Mouse (Mus musculus): Measurements from ENCODE around the gene Brat1. TPM values are rescaled to one million over a fixed set of nuclear protein-coding genes. Genes with fewer than 3 reads are reported as not detected.

Gene Brat1
- polyA plus RNA-seq, 1 experiment from 2014 or later = 20.5 TPM

- Histone ChIP-seq H3K9ac (no peak overlapping the region), H3K9me3 (no peaks in the 10 kb centered on the region), H3K36me3 (replicated peaks) (peaks cover 66% of the 10 kb centered on the region), H3K4me2 (no peak overlapping the region), H3K27me3 (no peaks in the 10 kb centered on the region), H3K4me3 (replicated peaks) (no peak overlapping the region), H3K27ac (no peak overlapping the region), H3K4me1 (no peaks in the 10 kb centered on the region)
- no peak for ATAC-seq (ENCODE audit: low FRiP score)
- WGBS = 83% methylated on average over 11 of the region's 11 CpGs
These were observed 29.2 kb upstream of the Brat1 start for GRCm38 (mm10) chr5:140675640-140676039.

- peaks cover 62% of the 10 kb centered on the region for H3K36me3 ChIP-seq (replicated peaks)
- no peak overlapping the region for H3K9ac ChIP-seq
- H3K27me3 ChIP-seq = no peaks in the 10 kb centered on the region
- H3K9me3 ChIP-seq = no peaks in the 10 kb centered on the region
- no peak overlapping the region for H3K4me3 ChIP-seq (replicated peaks)
- WGBS = 91% methylated on average over 6 of the region's 6 CpGs
- no peak overlapping the region for H3K27ac ChIP-seq
- H3K4me1 ChIP-seq = no peaks in the 10 kb centered on the region
- ATAC-seq (ENCODE audit: low FRiP score) = no peak
- H3K4me2 ChIP-seq = no peak overlapping the region
These were observed 27.7 kb upstream of the Brat1 start for GRCm38 (mm10) chr5:140677137-140677536.

DNA sequence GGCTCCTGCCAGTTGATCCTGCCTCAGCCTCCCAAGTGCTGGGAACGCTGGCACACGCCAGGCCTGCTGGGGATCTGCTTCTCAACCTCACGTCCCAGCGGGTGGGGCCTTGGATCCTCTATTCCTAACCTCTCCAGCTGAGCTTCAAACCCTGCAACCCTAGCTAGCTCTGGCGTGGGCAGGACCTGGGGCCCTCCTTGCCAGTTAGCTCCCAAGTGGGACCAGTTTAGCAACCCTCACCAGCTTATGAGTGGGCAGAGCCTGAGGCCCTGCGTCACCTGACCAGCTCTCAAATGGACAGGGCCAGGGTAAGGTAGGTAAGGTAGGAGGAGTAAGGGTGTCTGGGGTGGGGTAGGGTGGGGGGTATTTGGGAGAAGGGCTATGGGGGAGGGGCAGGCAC lies 24.8 kb upstream of the Brat1 start:
- WGBS = 90% methylated on average over 6 of the region's 6 CpGs
- Histone ChIP-seq H3K36me3 (replicated peaks) (peaks cover 53% of the 10 kb centered on the region), H3K4me3 (replicated peaks) (no peak overlapping the region), H3K9ac (no peak overlapping the region), H3K9me3 (no peaks in the 10 kb centered on the region), H3K4me2 (no peak overlapping the region), H3K4me1 (no peaks in the 10 kb centered on the region), H3K27me3 (no peaks in the 10 kb centered on the region), H3K27ac (no peak overlapping the region)
- no peak for ATAC-seq (ENCODE audit: low FRiP score)

GRCm38 (mm10) chr5:140680950-140681349 lies 23.9 kb upstream of the Brat1 start:
- Histone ChIP-seq H3K4me1 (no peaks in the 10 kb centered on the region), H3K4me3 (replicated peaks) (no peak overlapping the region), H3K4me2 (no peak overlapping the region), H3K36me3 (replicated peaks) (peaks cover 56% of the 10 kb centered on the region), H3K9ac (no peak overlapping the region), H3K27ac (no peak overlapping the region), H3K9me3 (no peaks in the 10 kb centered on the region), H3K27me3 (no peaks in the 10 kb centered on the region)
- WGBS = 89% methylated on average over 1 of the region's 1 CpGs
- ATAC-seq (ENCODE audit: low FRiP score) = no peak

GRCm38 (mm10) chr5:140682113-140682512 lies 22.7 kb upstream of the Brat1 start:
- Histone ChIP-seq H3K27ac (no peak overlapping the region), H3K9ac (no peak overlapping the region), H3K36me3 (replicated peaks) (peaks cover 56% of the 10 kb centered on the region), H3K4me2 (no peak overlapping the region), H3K4me1 (no peaks in the 10 kb centered on the region), H3K9me3 (no peaks in the 10 kb centered on the region), H3K4me3 (replicated peaks) (no peak overlapping the region), H3K27me3 (no peaks in the 10 kb centered on the region)
- 95% methylated on average over 6 of the region's 6 CpGs for WGBS
- ATAC-seq (ENCODE audit: low FRiP score) = no peak

- Histone ChIP-seq H3K4me2 (no peak overlapping the region), H3K36me3 (replicated peaks) (peaks cover 56% of the 10 kb centered on the region), H3K4me1 (no peaks in the 10 kb centered on the region), H3K9ac (no peak overlapping the region), H3K27me3 (no peaks in the 10 kb centered on the region), H3K27ac (no peak overlapping the region), H3K4me3 (replicated peaks) (no peak overlapping the region), H3K9me3 (no peaks in the 10 kb centered on the region)
- WGBS = 63% methylated on average over 16 of the region's 16 CpGs
- peak; percentile 60 for ATAC-seq (ENCODE audit: low FRiP score)
These were observed 20.3 kb upstream of the Brat1 start for GRCm38 (mm10) chr5:140684343-140685148.

- Histone ChIP-seq H3K27me3 (no peaks in the 10 kb centered on the region), H3K4me2 (no peak overlapping the region), H3K27ac (no peak overlapping the region), H3K9me3 (no peaks in the 10 kb centered on the region), H3K36me3 (replicated peaks) (peaks cover 73% of the 10 kb centered on the region), H3K9ac (no peak overlapping the region), H3K4me1 (no peaks in the 10 kb centered on the region), H3K4me3 (replicated peaks) (no peak overlapping the region)
- ATAC-seq (ENCODE audit: low FRiP score) = no peak
- WGBS = 87% methylated on average over 3 of the region's 3 CpGs
These were observed 16.4 kb upstream of the Brat1 start for GRCm38 (mm10) chr5:140688434-140688833.

- ATAC-seq (ENCODE audit: low FRiP score) = no peak
- Histone ChIP-seq H3K27me3 (no peaks in the 10 kb centered on the region), H3K4me3 (replicated peaks) (no peak overlapping the region), H3K27ac (no peak overlapping the region), H3K36me3 (replicated peaks) (peaks cover 58% of the 10 kb centered on the region), H3K9me3 (no peaks in the 10 kb centered on the region), H3K4me2 (no peak overlapping the region), H3K4me1 (peaks cover 14% of the 10 kb centered on the region), H3K9ac (no peak overlapping the region)
- 85% methylated on average over 7 of the region's 7 CpGs for WGBS
These were observed 8.8 kb upstream of the Brat1 start for GRCm38 (mm10) chr5:140695987-140696386.

DNA sequence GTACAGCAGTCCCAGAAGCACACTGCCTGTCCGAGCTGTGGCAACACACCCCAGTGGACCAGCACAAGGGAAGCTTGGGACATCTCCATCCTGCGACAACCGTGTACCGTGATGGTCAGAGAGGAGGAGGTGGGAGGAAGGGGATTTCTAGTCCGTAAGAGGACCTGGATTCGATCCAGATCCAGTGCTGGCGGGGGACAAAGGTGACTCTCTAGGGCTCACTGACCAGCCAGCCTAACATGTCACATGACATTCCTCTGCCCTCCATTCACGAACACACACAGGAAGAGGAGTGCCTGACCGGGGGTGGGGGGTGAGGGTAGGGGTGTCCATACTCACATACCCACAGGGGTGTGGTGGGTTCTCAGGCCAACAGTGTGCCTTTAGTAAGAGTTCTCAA lies 5.0 kb upstream of the Brat1 start:
- Histone ChIP-seq H3K27ac (no peak overlapping the region), H3K36me3 (replicated peaks) (peaks cover 29% of the 10 kb centered on the region), H3K9me3 (no peaks in the 10 kb centered on the region), H3K9ac (no peak overlapping the region), H3K27me3 (no peaks in the 10 kb centered on the region), H3K4me1 (peaks cover 31% of the 10 kb centered on the region), H3K4me3 (replicated peaks) (no peak overlapping the region), H3K4me2 (no peak overlapping the region)
- 88% methylated on average over 9 of the region's 9 CpGs for WGBS
- ATAC-seq (ENCODE audit: low FRiP score) = no peak

- peak; percentile 1 for ATAC-seq (ENCODE audit: low FRiP score)
- Histone ChIP-seq H3K27me3 (no peaks in the 10 kb centered on the region), H3K4me1 (peaks cover 41% of the 10 kb centered on the region), H3K4me2 (peak overlapping the region; percentile 93), H3K36me3 (replicated peaks) (peaks cover 15% of the 10 kb centered on the region), H3K9ac (peak overlapping the region; percentile 85), H3K4me3 (replicated peaks) (peak overlapping the region; percentile 84), H3K9me3 (no peaks in the 10 kb centered on the region), H3K27ac (peak overlapping the region; percentile 90)
- WGBS = 0% methylated on average over 25 of the region's 25 CpGs
These were observed 3.1 kb upstream of the Brat1 start for GRCm38 (mm10) chr5:140701661-140702060.

DNA sequence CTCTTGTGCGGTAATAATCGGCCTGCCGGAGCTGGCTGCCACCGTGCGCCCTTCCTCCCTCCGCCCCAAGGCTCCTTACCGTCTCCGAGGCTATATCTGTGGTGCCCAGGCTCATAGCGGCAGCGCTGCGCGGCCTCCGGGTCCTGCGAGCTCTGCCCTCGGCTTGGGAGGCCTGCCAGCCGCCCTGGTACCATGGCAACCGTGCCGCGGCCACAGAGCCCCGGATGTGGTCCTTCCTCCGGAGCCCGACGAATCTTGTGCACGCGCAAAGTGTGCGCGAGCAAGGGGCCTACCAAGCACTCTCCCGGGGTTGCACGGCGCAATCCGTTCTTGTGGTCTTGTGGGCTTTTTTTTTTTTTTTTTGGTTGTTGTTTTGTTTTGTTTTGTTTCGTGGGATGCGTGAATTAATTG lies 2.7 kb upstream of the Brat1 start, which contains the start of gene Iqce:
Gene Iqce, minus strand, starts transcription at position 276 of the 411 bp plus-strand sequence.
- Histone ChIP-seq H3K9me3 (no peaks in the 10 kb centered on the region), H3K4me2 (peak within 1 kb of the TSS; percentile 93), H3K9ac (peak within 1 kb of the TSS; percentile 85), H3K27ac (peak within 1 kb of the TSS; percentile 90), H3K4me3 (replicated peaks) (peak within 1 kb of the TSS; percentile 84), H3K27me3 (no peaks in the 10 kb centered on the region), H3K4me1 (peaks cover 41% of the 10 kb centered on the region), H3K36me3 (replicated peaks) (peaks cover 12% of the 10 kb centered on the region; the same call in 1 of the 2 replicates)
- WGBS = under 1% methylated on average over 33 of the region's 33 CpGs
- peak; percentile 64 for ATAC-seq (ENCODE audit: low FRiP score)

- Histone ChIP-seq H3K4me1 (peaks cover 35% of the 10 kb centered on the region), H3K9ac (peak overlapping the region; percentile 85), H3K4me3 (replicated peaks) (peak overlapping the region; percentile 84), H3K27me3 (no peaks in the 10 kb centered on the region), H3K9me3 (no peaks in the 10 kb centered on the region), H3K36me3 (replicated peaks) (peaks cover 11% of the 10 kb centered on the region; the same call in 1 of the 2 replicates), H3K4me2 (peak overlapping the region; percentile 93), H3K27ac (peak overlapping the region; percentile 90)
- ATAC-seq (ENCODE audit: low FRiP score) = no peak
- WGBS = 63% methylated on average over 19 of the region's 19 CpGs
These were observed 2.1 kb upstream of the Brat1 start for GRCm38 (mm10) chr5:140702618-140703175.

Measured in forebrain, embryonic 12.5 days (tissue).